Mouse (Mus musculus): ENCODE results near the gene Rad23b.

DNA sequence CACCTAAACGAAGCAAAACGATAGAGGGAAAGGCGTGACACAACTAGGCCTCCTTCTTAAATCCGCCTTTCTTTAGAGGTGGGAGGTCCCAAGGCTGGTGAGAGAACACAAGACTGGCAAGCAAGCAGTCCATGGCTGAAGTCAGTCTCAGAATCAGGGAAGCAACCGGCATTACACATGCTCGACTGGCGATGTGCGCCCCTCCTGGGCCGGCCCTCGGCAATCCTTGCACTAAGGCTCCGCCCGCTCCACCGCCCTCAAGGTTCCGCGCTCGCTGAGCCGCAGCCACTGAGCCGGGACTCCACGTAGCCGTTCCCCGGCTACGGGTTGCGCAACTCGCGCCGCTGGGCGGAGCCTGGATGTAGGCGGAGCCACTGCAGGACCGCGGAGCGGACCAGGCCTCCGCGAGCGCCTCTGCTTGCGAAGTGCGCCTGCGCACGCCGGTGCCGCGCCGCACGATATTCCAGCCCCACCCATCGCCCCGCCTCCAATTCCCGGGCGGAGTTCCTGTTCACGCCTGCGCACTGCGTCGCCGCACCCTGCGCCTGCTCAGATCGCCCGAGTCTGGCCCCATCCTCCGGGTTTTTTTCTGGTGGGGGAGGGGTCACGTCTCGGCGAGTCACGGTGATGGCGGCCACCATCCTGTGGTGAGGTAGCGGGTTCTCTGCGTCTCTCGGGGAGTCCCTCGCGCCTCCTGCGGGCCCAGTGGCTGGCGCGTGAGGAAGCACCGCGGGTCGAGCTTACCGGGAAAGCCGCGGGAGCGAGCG, at the start of gene Rad23b:
- TF ChIP-seq CTCF (IDR thresholded peaks at IDR 0.05; ENCODE audit: control insufficient read depth, insufficient read depth, insufficient replicate concordance, low read depth, low read length) (peak; percentile 29; the same call in 1 of the 2 replicates), POLR2A (IDR thresholded peaks at IDR 0.05; ENCODE audit: control insufficient read depth, low read depth, low read length) (peak; percentile 83)

Measured in testis, adult 2 months (tissue).